Mouse (Mus musculus) gastrocnemius, postnatal 14 days (tissue): Measurements from ENCODE around the gene Dcst1. TPM values are rescaled to one million over a fixed set of nuclear protein-coding genes. Genes with fewer than 3 reads are reported as not detected.

Experiments
- DNase-seq: peaks from one replicate; pipeline ENCODE4 v3.0.0; 2021; ENCODE audit warnings: mixed read lengths
- intact Hi-C: fragments of 180-260 bp; cut with DNase I; formaldehyde crosslinking; loops from one replicate; pipeline ENCODE4 v1.15.1; 2025; ENCODE audit warnings: low total_unique reads
- total RNA-seq, 2 experiments: library from RNA; stranded (reverse); gene quantifications; 2 replicates each; pipeline ENCODE4 v1.2.3; 2021

Dcst1 gene
- total RNA-seq, 2 experiments from 2014 or later, result not detected

- DNase-seq, result peak; percentile 46
- intact Hi-C loops, result no loop called here
These were observed 25.1 kb upstream of the Dcst1 start for GRCm38 (mm10) chr3:89390111-89390515.

- no peak for DNase-seq
- intact Hi-C loops, result no loop called here
These were observed 24.1 kb upstream of the Dcst1 start for GRCm38 (mm10) chr3:89388901-89389740.

GRCm38 (mm10) chr3:89388134-89388881, 23.3 kb upstream of the Dcst1 start:
- DNase-seq, result peak; percentile 80
- intact Hi-C loops, result no loop called here

- no peak for DNase-seq
- intact Hi-C loops, result no loop called here
These were observed 22.6 kb upstream of the Dcst1 start for GRCm38 (mm10) chr3:89387632-89388031.

- intact Hi-C loops, result no loop called here
- DNase-seq, result peak; percentile 47
These were observed 21.7 kb upstream of the Dcst1 start for GRCm38 (mm10) chr3:89386438-89387420.

GRCm38 (mm10) chr3:89385451-89385850, 20.4 kb upstream of the Dcst1 start:
- intact Hi-C loops, result no loop called here

GRCm38 (mm10) chr3:89384331-89385076, 19.5 kb upstream of the Dcst1 start:
- intact Hi-C loops, result no loop called here
- no peak for DNase-seq

More at GRCm38 (mm10) chr3:89385451-89385850, 20.4 kb upstream of the Dcst1 start:
- no peak for DNase-seq

- intact Hi-C loops, result no loop called here
- no peak for DNase-seq
These were observed 18.7 kb upstream of the Dcst1 start for GRCm38 (mm10) chr3:89383651-89384255.

- no peak for DNase-seq
- intact Hi-C loops, result no loop called here
These were observed 17.9 kb upstream of the Dcst1 start for GRCm38 (mm10) chr3:89382950-89383349.

GRCm38 (mm10) chr3:89382033-89382882, 17.2 kb upstream of the Dcst1 start:
- no peak for DNase-seq
- intact Hi-C loops, result no loop called here

GRCm38 (mm10) chr3:89381233-89381632, 16.2 kb upstream of the Dcst1 start:
- intact Hi-C loops, result no loop called here
- no peak for DNase-seq

- intact Hi-C loops, result no loop called here
These were observed 15.7 kb upstream of the Dcst1 start for GRCm38 (mm10) chr3:89380711-89381110.

GRCm38 (mm10) chr3:89380291-89380690, 15.2 kb upstream of the Dcst1 start:
- no peak for DNase-seq
- intact Hi-C loops, result no loop called here

More at GRCm38 (mm10) chr3:89380711-89381110, 15.7 kb upstream of the Dcst1 start:
- DNase-seq, result no peak

GRCm38 (mm10) chr3:89379388-89380131, 14.5 kb upstream of the Dcst1 start:
- intact Hi-C loops, result loop anchor here (10.0 kb wide), 1 partner anchor 105 kb away; no protein-coding TSS in a partner anchor
- DNase-seq, result no peak

GRCm38 (mm10) chr3:89378394-89379067, 13.5 kb upstream of the Dcst1 start:
- intact Hi-C loops, result loop anchor here (10.0 kb wide), 1 partner anchor 106 kb away; no protein-coding TSS in a partner anchor
- DNase-seq, result peak; percentile 78

- no peak for DNase-seq
- intact Hi-C loops, result loop anchor here (10.0 kb wide), 1 partner anchor 107 kb away; no protein-coding TSS in a partner anchor
These were observed 12.8 kb upstream of the Dcst1 start for GRCm38 (mm10) chr3:89377831-89378230.
